ENCODE assay signal across 9 mouse cellular contexts in the genomic region with DNA sequence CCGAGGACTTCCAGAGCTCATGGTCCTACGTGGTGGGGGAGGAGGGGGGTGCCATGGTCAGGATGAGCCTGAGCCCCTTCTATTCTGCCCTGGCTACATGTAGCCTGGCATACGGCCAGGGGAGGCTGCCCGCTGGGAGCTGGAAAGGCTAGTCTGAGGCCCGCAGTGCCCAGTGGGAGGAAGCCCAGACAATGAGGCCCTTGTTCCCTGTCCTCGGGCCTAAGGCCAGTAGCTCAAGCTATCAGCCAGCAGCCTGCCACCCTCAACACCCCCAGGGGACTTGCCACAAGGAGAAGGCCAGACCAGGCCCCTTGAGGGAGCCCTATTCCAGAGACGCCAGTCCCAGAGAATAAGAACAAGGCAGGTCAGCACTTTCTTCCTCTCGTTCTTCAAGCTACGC. TPM values are rescaled to one million over a fixed set of nuclear protein-coding genes. Genes with fewer than 3 reads are reported as not detected.
DNase-seq lines count a peak whose midpoint lies in the region; ATAC-seq and TF ChIP-seq lines count a peak whose summit lies in the region.
"Had no signal": no experiment of that assay in that cellular context is flagged by ENCODE, and none has a peak within 500 bp of the region (broad histone marks: within the 10 kb centered on the region; RNA-seq: fewer than 3 reads in every experiment).

No protein-coding gene starts in this region.

- 0 out of 2 replicates have a peak overlapping the region, but pooled peaks have one; percentile 5 for H3K4me3 ChIP-seq in heart, embryonic 10.5 days
- H3K4me3 ChIP-seq in olfactory bulb, adult 2 months (ENCODE audit: insufficient read depth, low read depth, low read length) = no peak overlapping the region
- H3K4me3 ChIP-seq: embryonic facial prominence, embryonic 15.5 days had no signal

- H3K36me3 ChIP-seq in heart, embryonic 10.5 days = no peaks in the 10 kb centered on the region
- H3K36me3 ChIP-seq: embryonic facial prominence, embryonic 15.5 days had no signal

- 41% methylated on average over 9 of the region's 9 CpGs for WGBS in heart, embryonic 10.5 days
- 54% methylated on average over 9 of the region's 9 CpGs for WGBS in olfactory bulb, adult 2 months

- ATAC-seq in frontal cortex, adult (ENCODE audit: low TSS enrichment) = peak; percentile 66
- ATAC-seq in activated CD4-positive, CD25-positive, alpha-beta regulatory T cell, adult 4 months = no peak
- ATAC-seq in inflammation-experienced regulatory T-cells, adult 6 months = no peak

- no peaks in the 10 kb centered on the region for H3K9me3 ChIP-seq in heart, embryonic 10.5 days
- H3K9me3 ChIP-seq: embryonic facial prominence, embryonic 15.5 days had no signal

- DNase-seq in heart, embryonic 10.5 days (ENCODE audit: low spot score) = no peak
- no peak for DNase-seq in heart, postnatal 25 days (ENCODE audit: low spot score)
- DNase-seq in brain, embryonic 14.5 days (ENCODE audit: low read depth) = peak; percentile 96
- peak; percentile 53 to 66 for DNase-seq in left cerebral cortex, adult 18-20 months (ENCODE audit: low spot score in 2 of 2)

- TF ChIP-seq POLR2A in brain, embryonic 14.5 days (IDR thresholded peaks at IDR 0.05; ENCODE audit: borderline replicate concordance, extremely low read depth, insufficient read depth, insufficient read length, poor library complexity, severe bottlenecking) = no peak
- TF ChIP-seq POLR2A in olfactory bulb, adult 2 months (IDR thresholded peaks at IDR 0.05; ENCODE audit: insufficient read depth, low read depth, low read length) = no peak

- intact Hi-C loops in heart, postnatal 25 days (cut with DNase I) = no loop called here

- H3K27ac ChIP-seq in heart, embryonic 10.5 days = peak overlapping the region; percentile 13; the same call in 1 of the 2 replicates
- peak overlapping the region; percentile 24; the same call in 1 of the 2 replicates for H3K27ac ChIP-seq in olfactory bulb, adult 2 months (ENCODE audit: insufficient read depth, low read depth, low read length)
- H3K27ac ChIP-seq: embryonic facial prominence, embryonic 15.5 days had no signal

- peaks cover 56% of the 10 kb centered on the region for H3K27me3 ChIP-seq in heart, embryonic 10.5 days (ENCODE audit: insufficient read depth, poor library complexity, severe bottlenecking)

- peaks cover 44% of the 10 kb centered on the region for H3K4me1 ChIP-seq in heart, embryonic 10.5 days
- peaks cover 22% of the 10 kb centered on the region for H3K4me1 ChIP-seq in olfactory bulb, adult 2 months (ENCODE audit: control insufficient read depth, insufficient read depth, low read length)

- no peak for TF ChIP-seq CTCF in brain, embryonic 14.5 days (IDR thresholded peaks at IDR 0.05; ENCODE audit: borderline replicate concordance, extremely low read depth, insufficient read depth, insufficient read length)
- TF ChIP-seq CTCF in olfactory bulb, adult 2 months (IDR thresholded peaks at IDR 0.05; ENCODE audit: insufficient read depth, low read depth, low read length) = no peak

RNA-seq across cellular contexts. Expression of a gene that starts 4.1 kb away (rescaled TPM):
- 0.78 and 1.1 TPM in 2 replicates for polyA plus RNA-seq in heart, embryonic 10.5 days (2016; fragmentation: Nextera tagmentation; extraction: Ambion mirVana)
- total RNA-seq in heart, postnatal 25 days (2021) = 1 to 10 TPM in 1 of 2 experiments, under 1 TPM in 1; 0.67 to 1.6 TPM
- 22.7 and 38.8 TPM in 2 replicates for polyA plus RNA-seq in brain, embryonic 14.5 days (2012; rRNA removed)
- 10 to 100 TPM; 10.2 to 10.5 TPM for total RNA-seq in left cerebral cortex, adult 18-20 months (2021)
- not detected in 2 replicates for polyA plus RNA-seq in olfactory bulb, adult 2 months (2012; ENCODE audit: insufficient read depth, insufficient read length, low replicate concordance, missing spikeins)
- under 1 TPM; 0.45 to 0.65 TPM for polyA plus RNA-seq in activated CD4-positive, CD25-positive, alpha-beta regulatory T cell, adult 4 months (2017; shearing (Covaris generic))
- 1 to 10 TPM in 1 of 3 experiments, under 1 TPM in 2; 0.16 to 1.7 (median 0.47) TPM for polyA plus RNA-seq in inflammation-experienced regulatory T-cells, adult 6 months (2017; shearing (Covaris generic))

RNA-seq across cellular contexts. Expression of a gene that starts 5.4 kb away (rescaled TPM):
- polyA plus RNA-seq in heart, embryonic 10.5 days (2016; fragmentation: Nextera tagmentation; extraction: Ambion mirVana) = 0.27 and 1.9 TPM in 2 replicates
- total RNA-seq in heart, postnatal 25 days (2021) = not detected
- polyA plus RNA-seq in brain, embryonic 14.5 days (2012; rRNA removed) = 2.3 and 2.6 TPM in 2 replicates
- total RNA-seq in left cerebral cortex, adult 18-20 months (2021) = 1 to 10 TPM; 3.6 to 4.1 TPM
- not detected in 2 replicates for polyA plus RNA-seq in olfactory bulb, adult 2 months (2012; ENCODE audit: insufficient read depth, insufficient read length, low replicate concordance, missing spikeins)
- 1 to 10 TPM; 2.1 to 3.1 TPM for polyA plus RNA-seq in activated CD4-positive, CD25-positive, alpha-beta regulatory T cell, adult 4 months (2017; shearing (Covaris generic))
- polyA plus RNA-seq in inflammation-experienced regulatory T-cells, adult 6 months (2017; shearing (Covaris generic)) = 10 to 100 TPM in 1 of 3 experiments, 1 to 10 TPM in 1, under 1 TPM in 1; 0.26 to 15.4 (median 2.2) TPM

RNA-seq across cellular contexts. Expression of a gene that starts 33.1 kb away (rescaled TPM):
- polyA plus RNA-seq in heart, embryonic 10.5 days (2016; fragmentation: Nextera tagmentation; extraction: Ambion mirVana) = 1.4 and 4.9 TPM in 2 replicates
- 1 to 10 TPM; 5.3 to 6.9 TPM for total RNA-seq in heart, postnatal 25 days (2021)
- polyA plus RNA-seq in brain, embryonic 14.5 days (2012; rRNA removed) = 5.2 and 6.7 TPM in 2 replicates
- 1 to 10 TPM; 2.2 to 2.9 TPM for total RNA-seq in left cerebral cortex, adult 18-20 months (2021)
- polyA plus RNA-seq in olfactory bulb, adult 2 months (2012; ENCODE audit: insufficient read depth, insufficient read length, low replicate concordance, missing spikeins) = not detected in 2 replicates
- polyA plus RNA-seq in activated CD4-positive, CD25-positive, alpha-beta regulatory T cell, adult 4 months (2017; shearing (Covaris generic)) = under 1 TPM; 0.15 to 0.64 TPM
- under 1 TPM; 0.29 to 0.45 (median 0.42) TPM for polyA plus RNA-seq in inflammation-experienced regulatory T-cells, adult 6 months (2017; shearing (Covaris generic))

RNA-seq across cellular contexts. Expression of a gene that starts 38.3 kb away (rescaled TPM):
- polyA plus RNA-seq in heart, embryonic 10.5 days (2016; fragmentation: Nextera tagmentation; extraction: Ambion mirVana) = 24.0 and 28.8 TPM in 2 replicates
- 10 to 100 TPM; 40.1 to 40.4 TPM for total RNA-seq in heart, postnatal 25 days (2021)
- polyA plus RNA-seq in brain, embryonic 14.5 days (2012; rRNA removed) = 26.0 and 33.2 TPM in 2 replicates
- total RNA-seq in left cerebral cortex, adult 18-20 months (2021) = 10 to 100 TPM; 15.3 to 15.9 TPM
- polyA plus RNA-seq in olfactory bulb, adult 2 months (2012; ENCODE audit: insufficient read depth, insufficient read length, low replicate concordance, missing spikeins) = not detected in 2 replicates
- polyA plus RNA-seq in activated CD4-positive, CD25-positive, alpha-beta regulatory T cell, adult 4 months (2017; shearing (Covaris generic)) = 10 to 100 TPM; 11.7 to 17.0 TPM
- polyA plus RNA-seq in inflammation-experienced regulatory T-cells, adult 6 months (2017; shearing (Covaris generic)) = 10 to 100 TPM; 14.3 to 18.4 (median 17.1) TPM

RNA-seq across cellular contexts. Expression of a gene that starts 38.7 kb away (rescaled TPM):
- 139 and 148 TPM in 2 replicates for polyA plus RNA-seq in heart, embryonic 10.5 days (2016; fragmentation: Nextera tagmentation; extraction: Ambion mirVana)
- 10 to 100 TPM; 65.8 to 72.0 TPM for total RNA-seq in heart, postnatal 25 days (2021)
- polyA plus RNA-seq in brain, embryonic 14.5 days (2012; rRNA removed) = 51.4 and 60.3 TPM in 2 replicates
- total RNA-seq in left cerebral cortex, adult 18-20 months (2021) = 10 to 100 TPM; 66.6 TPM
- polyA plus RNA-seq in olfactory bulb, adult 2 months (2012; ENCODE audit: insufficient read depth, insufficient read length, low replicate concordance, missing spikeins) = not detected in 2 replicates
- polyA plus RNA-seq in activated CD4-positive, CD25-positive, alpha-beta regulatory T cell, adult 4 months (2017; shearing (Covaris generic)) = 100 to 1,000 TPM; 133 to 205 TPM
- polyA plus RNA-seq in inflammation-experienced regulatory T-cells, adult 6 months (2017; shearing (Covaris generic)) = 100 to 1,000 TPM; 134 to 236 (median 208) TPM

Comparison
In these comparisons a context has a peak if more than half of its experiments do, and no peak if none do; other contexts are left out.
1. DNase-seq: peak in brain, embryonic 14.5 days (single experiment) and left cerebral cortex, adult 18-20 months (2 of 2); none in heart, embryonic 10.5 days (single experiment) and heart, postnatal 25 days (single experiment).